Mouse (Mus musculus) liver, postnatal 0 days (tissue): Measurements from ENCODE around the gene Minos1. TPM values are rescaled to one million over a fixed set of nuclear protein-coding genes. Genes with fewer than 3 reads are reported as not detected.

Experiments
- ATAC-seq: fragments of 200-750 bp; cut with Nextera tagmentation; 2 replicates; pipeline ENCODE4 v1.8.0; 2017; ENCODE audit warnings: mild to moderate bottlenecking, moderate library complexity
- DNase-seq: peaks from one replicate; pipeline ENCODE4 v3.0.0-alpha.2; 2016
- H3K27ac ChIP-seq: fragments of 300-500 bp; sonication (generic); 2 replicates; pipeline ENCODE4 v1.5.1; 2014; ENCODE audit warnings: antibody characterized with exemption, moderate library complexity, mild to moderate bottlenecking, low read depth
- H3K27me3 ChIP-seq: fragments of 300-500 bp; sonication (generic); 2 replicates; pipeline ENCODE4 v1.6.1; 2014; ENCODE audit warnings: low read length, control low read depth, mixed read lengths; ENCODE audit not compliant: insufficient read depth
- H3K36me3 ChIP-seq: fragments of 300-500 bp; sonication (generic); replicated peaks from 2 replicates; pipeline ENCODE4 v1.6.1; 2014; ENCODE audit warnings: mild to moderate bottlenecking, control low read depth, low read length, moderate library complexity, mixed read lengths; ENCODE audit not compliant: insufficient read depth
- H3K4me1 ChIP-seq: fragments of 300-500 bp; sonication (generic); 2 replicates; pipeline ENCODE4 v1.6.1; 2014; ENCODE audit warnings: antibody characterized with exemption, mild to moderate bottlenecking, control low read depth; ENCODE audit not compliant: insufficient read depth
- H3K4me2 ChIP-seq: fragments of 300-500 bp; sonication (generic); 2 replicates; pipeline ENCODE4 v1.6.1; 2014; ENCODE audit warnings: low read depth, mild to moderate bottlenecking, low read length, moderate library complexity, mixed read lengths
- H3K4me3 ChIP-seq: fragments of 300-500 bp; sonication (generic); 2 replicates; pipeline ENCODE4 v1.5.1; 2014; ENCODE audit warnings: low read depth, low read length
- H3K9ac ChIP-seq: fragments of 300-500 bp; sonication (generic); replicated peaks from 2 replicates; pipeline ENCODE4 v1.6.1; 2014; ENCODE audit warnings: mild to moderate bottlenecking, moderate library complexity
- H3K9me3 ChIP-seq: fragments of 300-500 bp; sonication (generic); 2 replicates; pipeline ENCODE4 v1.6.1; 2016; ENCODE audit warnings: mild to moderate bottlenecking, control low read depth, low read length, mixed read lengths
- CTCF ChIP-seq: sonication (generic); IDR thresholded peaks from 2 replicates; pipeline ENCODE4 v1.5.1; 2016; ENCODE audit warnings: antibody characterized with exemption, low read depth
- EP300 ChIP-seq: IDR thresholded peaks from 2 replicates; pipeline ENCODE4 v1.6.1; 2016; ENCODE audit warnings: antibody characterized with exemption, low read depth, mild to moderate bottlenecking
- WGBS: fragments of 180-500 bp; shearing (Covaris S2); extraction: QIAGEN DNeasy Blood & Tissue Kit; methylation state at CpG from one replicate; pipeline ENCODE4 v1.1.7; 2014; ENCODE audit not compliant: insufficient replicate concordance; 5-methylcytosine and 5-hydroxymethylcytosine counted together
- polyA plus RNA-seq: library from polyadenylated mRNA; unstranded; fragments of >200 nt; fragmentation: Nextera tagmentation; extraction: Ambion mirVana; gene quantifications from 2 replicates; pipeline ENCODE4 v1.2.1, GENCODE M21; 2015

The Minos1 gene
- polyA plus RNA-seq, 1 experiment from 2014 or later, result 387 TPM

DNA sequence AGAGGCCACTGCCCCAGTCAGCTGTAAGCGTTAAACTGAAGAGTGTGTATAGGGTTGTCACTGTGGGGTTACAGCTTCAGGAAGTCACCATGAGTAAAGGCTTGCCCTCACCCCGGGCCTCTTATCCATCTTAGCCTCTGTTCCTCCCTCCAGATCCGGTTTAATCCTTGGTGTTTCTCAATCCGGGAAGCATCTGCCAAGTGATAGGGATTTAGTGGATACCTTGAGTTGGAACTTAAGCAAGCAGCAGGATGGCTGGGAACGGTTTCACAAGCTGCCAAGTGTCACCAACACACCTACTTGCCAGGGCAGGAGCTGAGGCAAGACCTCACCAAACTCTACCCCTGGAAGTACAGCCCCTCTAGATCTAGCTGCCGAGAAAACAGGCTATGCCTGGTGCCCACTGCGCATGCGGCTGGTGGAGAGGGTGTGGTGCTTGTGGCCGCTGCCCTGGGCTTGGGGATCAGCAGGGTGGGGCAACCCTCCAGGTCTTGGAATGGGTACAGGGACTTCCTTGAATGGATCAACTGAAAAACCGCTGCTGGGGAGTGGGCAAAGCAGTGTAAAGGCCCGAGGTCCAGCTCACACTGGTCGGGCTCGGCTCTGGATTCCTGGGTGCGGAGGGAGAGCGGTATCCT lies 40.5 kb downstream of the Minos1 start:
- H3K4me3 ChIP-seq, result no peak overlapping the region
- H3K36me3 ChIP-seq, result no peaks in the 10 kb centered on the region
- 53% methylated on average over 15 of the region's 15 CpGs for WGBS
- H3K9ac ChIP-seq, result no peak overlapping the region
- no peak for TF ChIP-seq EP300
- TF ChIP-seq CTCF, result no peak
- ATAC-seq (no peak), DNase-seq (no peak)
- H3K27me3 ChIP-seq, result peaks cover 44% of the 10 kb centered on the region
- peaks cover 10% of the 10 kb centered on the region for H3K4me1 ChIP-seq
- H3K4me2 ChIP-seq, result no peak overlapping the region
- H3K27ac ChIP-seq, result no peak overlapping the region
- H3K9me3 ChIP-seq, result peaks cover 5% of the 10 kb centered on the region

DNA sequence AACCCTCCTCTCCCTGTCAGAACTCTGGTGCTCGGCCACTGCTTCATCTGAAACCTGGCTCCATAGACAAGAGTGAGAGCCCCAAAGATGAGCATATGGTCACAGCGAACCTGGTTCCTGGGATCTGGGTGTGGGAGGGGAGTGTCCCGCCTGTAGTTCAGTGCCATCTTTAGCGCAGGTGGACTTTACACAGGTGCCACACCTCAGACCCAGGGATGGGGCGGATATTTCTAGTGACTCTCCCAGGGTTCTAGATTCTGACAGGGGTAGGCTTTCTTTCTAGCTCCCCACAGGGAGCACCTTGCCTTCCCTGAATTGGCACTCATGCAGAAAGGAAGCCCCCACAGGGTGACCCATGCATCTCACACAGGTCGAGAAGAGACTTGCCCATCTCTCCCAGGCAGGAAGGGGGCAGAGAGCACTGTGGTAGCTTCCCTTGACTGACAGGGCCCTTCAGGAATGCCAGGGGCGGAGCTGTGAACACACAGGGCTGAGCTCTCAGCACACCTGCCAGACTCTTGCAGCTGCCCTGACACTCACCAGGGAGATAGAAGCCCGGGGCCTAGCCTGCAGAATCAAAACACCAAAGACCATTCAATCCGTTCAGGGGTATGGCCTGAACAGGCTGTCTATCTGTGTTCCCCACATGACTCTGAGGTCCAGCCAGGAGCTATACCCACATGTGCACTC lies 41.8 kb downstream of the Minos1 start:
- no peak overlapping the region for H3K4me2 ChIP-seq

DNA sequence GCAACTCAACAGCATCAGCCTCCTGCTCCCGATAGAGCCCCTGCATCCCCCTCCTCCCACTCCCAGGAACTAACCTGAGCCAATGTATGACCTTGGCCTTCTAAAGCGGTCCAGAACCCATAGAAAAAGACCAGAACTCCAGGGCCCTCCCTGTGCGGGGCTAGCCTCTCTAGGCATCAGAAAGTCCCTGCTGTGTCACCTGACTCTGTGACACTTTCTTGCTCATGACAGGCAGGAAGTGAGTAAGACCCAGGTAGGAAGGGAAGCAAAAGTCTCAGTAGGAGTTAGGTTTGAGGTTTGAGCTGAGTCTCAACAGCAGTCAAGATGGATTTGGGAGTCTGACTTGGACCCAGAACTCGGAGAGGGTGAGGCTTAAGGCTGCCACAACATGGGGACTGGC lies 43.9 kb downstream of the Minos1 start:
- no peaks in the 10 kb centered on the region for H3K9me3 ChIP-seq
- H3K36me3 ChIP-seq, result no peaks in the 10 kb centered on the region
- peaks cover 24% of the 10 kb centered on the region for H3K27me3 ChIP-seq
- H3K9ac ChIP-seq, result no peak overlapping the region
- no peak overlapping the region for H3K4me2 ChIP-seq
- TF ChIP-seq CTCF, result no peak
- TF ChIP-seq EP300, result no peak
- WGBS, result 57% methylated on average over 4 of the region's 4 CpGs
- H3K4me1 ChIP-seq, result peaks cover 3% of the 10 kb centered on the region; the same call in 1 of the 2 replicates
- H3K4me3 ChIP-seq, result no peak overlapping the region
- no peak overlapping the region for H3K27ac ChIP-seq
- ATAC-seq (no peak), DNase-seq (no peak)

More for the DNA sequence above, 41.8 kb downstream of the Minos1 start:
- TF ChIP-seq CTCF (no peak), EP300 (no peak)
- no peak for DNase-seq
- WGBS, result 62% methylated on average over 9 of the region's 9 CpGs
- no peak overlapping the region for H3K9ac ChIP-seq
- no peak overlapping the region for H3K4me3 ChIP-seq
- no peak overlapping the region for H3K27ac ChIP-seq
- ATAC-seq, result no peak
- no peaks in the 10 kb centered on the region for H3K9me3 ChIP-seq
- H3K36me3 ChIP-seq, result no peaks in the 10 kb centered on the region
- H3K27me3 ChIP-seq, result peaks cover 40% of the 10 kb centered on the region
- peaks cover 10% of the 10 kb centered on the region for H3K4me1 ChIP-seq

DNA sequence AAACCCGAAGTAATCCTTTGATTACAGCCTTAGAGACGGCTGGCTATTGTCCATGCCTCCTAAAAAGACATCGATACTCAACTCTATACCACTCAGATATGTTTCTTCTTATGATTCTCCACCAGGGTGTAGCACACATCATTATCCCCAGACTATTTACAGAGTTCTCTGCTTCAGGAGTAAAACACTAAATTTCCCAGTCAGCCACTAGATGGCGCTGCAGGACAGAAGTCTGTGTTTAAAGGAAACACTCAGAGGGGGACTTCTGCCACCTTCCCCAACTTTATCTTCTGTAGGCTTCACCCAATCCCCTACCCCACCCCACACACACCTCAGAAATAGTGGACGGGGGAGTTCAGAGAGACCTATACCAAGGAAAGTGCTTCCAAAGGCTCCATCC lies 44.9 kb downstream of the Minos1 start:
- H3K9me3 ChIP-seq, result no peaks in the 10 kb centered on the region
- DNase-seq (peak; percentile 85), ATAC-seq (peak; percentile 45)
- H3K4me3 ChIP-seq, result no peak overlapping the region
- no peaks in the 10 kb centered on the region for H3K36me3 ChIP-seq
- no peak overlapping the region for H3K9ac ChIP-seq
- no peaks in the 10 kb centered on the region for H3K4me1 ChIP-seq
- no peak overlapping the region for H3K27ac ChIP-seq
- 14% methylated on average over 5 of the region's 5 CpGs for WGBS
- H3K4me2 ChIP-seq, result no peak overlapping the region
- H3K27me3 ChIP-seq, result peaks cover 14% of the 10 kb centered on the region
- TF ChIP-seq EP300 (no peak), CTCF (peak; percentile 93)

DNA sequence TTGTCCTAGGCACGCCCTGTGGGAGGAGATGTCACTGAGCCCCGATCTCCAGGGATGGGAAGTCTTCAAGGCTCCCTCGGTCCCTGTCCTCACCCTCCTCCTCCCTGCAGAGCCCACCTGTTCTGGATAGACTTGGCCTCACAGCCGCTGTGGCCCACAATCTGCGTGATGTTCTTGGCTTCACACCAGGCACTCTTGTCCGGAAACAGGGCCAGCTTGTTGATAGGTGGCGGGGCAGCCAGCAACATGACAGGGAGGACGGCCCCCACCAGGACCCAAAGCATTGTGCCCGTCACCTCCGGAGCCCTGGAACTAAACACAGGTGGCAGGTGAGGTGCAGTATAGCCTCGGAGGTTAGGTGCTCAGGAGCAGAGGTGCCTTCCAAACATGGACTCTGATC lies 45.6 kb downstream of the Minos1 start:
- H3K4me3 ChIP-seq, result no peak overlapping the region
- TF ChIP-seq EP300 (no peak), CTCF (no peak)
- H3K4me1 ChIP-seq, result no peaks in the 10 kb centered on the region
- H3K9me3 ChIP-seq, result no peaks in the 10 kb centered on the region
- no peak for DNase-seq
- H3K36me3 ChIP-seq, result no peaks in the 10 kb centered on the region
- peaks cover 7% of the 10 kb centered on the region; the same call in 1 of the 2 replicates for H3K27me3 ChIP-seq
- no peak overlapping the region for H3K4me2 ChIP-seq
- no peak overlapping the region for H3K9ac ChIP-seq
- no peak overlapping the region for H3K27ac ChIP-seq
- WGBS, result 61% methylated on average over 11 of the region's 11 CpGs
- no peak for ATAC-seq

DNA sequence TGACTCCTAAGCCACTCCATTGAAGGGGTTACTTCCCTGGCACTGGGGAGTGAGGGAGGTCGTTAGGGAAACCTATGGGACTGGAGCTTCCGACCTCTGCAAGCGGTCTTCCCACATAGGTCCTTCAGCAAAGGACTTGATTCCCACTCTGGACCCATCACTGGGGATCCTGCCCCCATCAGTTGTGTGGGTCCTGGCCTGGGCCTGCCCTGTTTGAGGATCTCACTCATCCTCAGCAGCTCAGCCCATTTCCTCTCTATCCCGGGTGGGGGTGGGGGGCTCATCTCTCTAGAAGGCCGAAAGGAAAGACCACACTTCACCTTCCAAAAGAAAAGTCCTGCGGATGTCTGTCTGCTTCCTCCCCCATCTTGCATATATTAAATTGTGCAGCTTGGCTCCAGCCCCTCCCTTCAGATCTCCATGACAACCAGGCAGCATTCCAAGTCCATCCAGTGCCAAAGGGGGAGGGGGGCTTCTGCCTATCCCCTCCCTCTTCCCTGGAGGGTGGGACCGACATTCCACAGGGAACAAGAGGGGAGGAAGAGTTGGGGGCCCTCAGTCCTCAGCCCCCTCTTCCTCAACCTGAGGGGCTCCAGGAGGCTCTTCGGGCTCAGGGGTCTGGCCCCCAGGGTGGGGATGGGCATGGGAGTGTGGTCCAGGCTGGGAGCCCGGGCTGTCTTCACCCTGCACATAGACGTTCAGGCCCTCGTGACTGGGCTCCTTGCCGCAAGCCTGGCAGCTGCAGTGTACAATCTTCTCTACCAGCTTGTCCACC lies 47.9 kb downstream of the Minos1 start:
- no peaks in the 10 kb centered on the region for H3K36me3 ChIP-seq
- no peak overlapping the region for H3K4me3 ChIP-seq
- H3K27me3 ChIP-seq, result peaks cover 3% of the 10 kb centered on the region; the same call in 1 of the 2 replicates
- no peaks in the 10 kb centered on the region for H3K4me1 ChIP-seq
- DNase-seq (no peak), ATAC-seq (no peak)
- no peaks in the 10 kb centered on the region for H3K9me3 ChIP-seq
- H3K27ac ChIP-seq, result no peak overlapping the region
- TF ChIP-seq CTCF, result no peak
- no peak for TF ChIP-seq EP300
- no peak overlapping the region for H3K4me2 ChIP-seq
- 47% methylated on average over 11 of the region's 12 CpGs for WGBS
- no peak overlapping the region for H3K9ac ChIP-seq
